Mouse (Mus musculus): ENCODE data around the gene Spint5.

The Spint5 gene

GRCm38 (mm10) chr2:164737377-164738090, 22.4 kb downstream of the Spint5 start:
- no peak for DNase-seq (ENCODE audit: low read depth)

GRCm38 (mm10) chr2:164739876-164740275, 24.8 kb downstream of the Spint5 start:
- no peak for DNase-seq (ENCODE audit: low read depth)

GRCm38 (mm10) chr2:164744987-164745386, 29.9 kb downstream of the Spint5 start:
- DNase-seq (ENCODE audit: low read depth) = no peak

- peak; percentile 98 for DNase-seq (ENCODE audit: low read depth)
Measured at GRCm38 (mm10) chr2:164745843-164746479, 30.9 kb downstream of the Spint5 start, which contains the start of the genes Wfdc3 and Dnttip1. Wfdc3 (minus strand) TSS chr2:164745931. Dnttip1 (plus strand) TSS chr2:164745983.

- peak; percentile 67 for DNase-seq (ENCODE audit: low read depth)
Measured at GRCm38 (mm10) chr2:164746693-164747092, 31.6 kb downstream of the Spint5 start.

- DNase-seq (ENCODE audit: low read depth) = no peak
Measured at GRCm38 (mm10) chr2:164748191-164748590, 33.1 kb downstream of the Spint5 start.

GRCm38 (mm10) chr2:164748991-164749390, 33.9 kb downstream of the Spint5 start:
- DNase-seq (ENCODE audit: low read depth) = no peak

- no peak for DNase-seq (ENCODE audit: low read depth)
Measured at GRCm38 (mm10) chr2:164752454-164752853, 37.3 kb downstream of the Spint5 start.

- DNase-seq (ENCODE audit: low read depth) = no peak
Measured at GRCm38 (mm10) chr2:164754105-164754504, 39.0 kb downstream of the Spint5 start.

GRCm38 (mm10) chr2:164754800-164755199, 39.7 kb downstream of the Spint5 start:
- no peak for DNase-seq (ENCODE audit: low read depth)

GRCm38 (mm10) chr2:164757841-164758240, 42.7 kb downstream of the Spint5 start:
- DNase-seq (ENCODE audit: low read depth) = no peak

- DNase-seq (ENCODE audit: low read depth) = no peak
Measured at GRCm38 (mm10) chr2:164758692-164759091, 43.6 kb downstream of the Spint5 start.

GRCm38 (mm10) chr2:164760059-164760833, 45.1 kb downstream of the Spint5 start:
- no peak for DNase-seq (ENCODE audit: low read depth)

GRCm38 (mm10) chr2:164761502-164761901, 46.4 kb downstream of the Spint5 start:
- no peak for DNase-seq (ENCODE audit: low read depth)

GRCm38 (mm10) chr2:164761971-164762370, 46.9 kb downstream of the Spint5 start:
- DNase-seq (ENCODE audit: low read depth) = no peak

- no peak for DNase-seq (ENCODE audit: low read depth)
Measured at GRCm38 (mm10) chr2:164762593-164762992, 47.5 kb downstream of the Spint5 start.

- no peak for DNase-seq (ENCODE audit: low read depth)
Measured at GRCm38 (mm10) chr2:164765841-164766240, 50.7 kb downstream of the Spint5 start.
